11 mouse cellular contexts compared by ENCODE assay signal in genomic region chr10:77272980-77273730, GRCm38 (mm10). TPM values are rescaled to one million over a fixed set of nuclear protein-coding genes. Genes with fewer than 3 reads are reported as not detected.
DNase-seq lines count a peak whose midpoint lies in the region; ATAC-seq and TF ChIP-seq lines count a peak whose summit lies in the region.
"Had no signal": no experiment of that assay in that cellular context is flagged by ENCODE, and none has a peak within 500 bp of the region (broad histone marks: within the 10 kb centered on the region; RNA-seq: fewer than 3 reads in every experiment).

No protein-coding gene starts in this region.

- ATAC-seq in forebrain, embryonic 16.5 days, result 0 out of 2 replicates have a peak, but pooled peaks have one; percentile 50
- no peak for ATAC-seq in forebrain, embryonic 13.5 days
- ATAC-seq: intestine, embryonic 15.5 days had no signal

- H3K27ac ChIP-seq in forebrain, embryonic 16.5 days (ENCODE audit: low read length), result no peak overlapping the region
- no peak overlapping the region for H3K27ac ChIP-seq in forebrain, embryonic 13.5 days
- H3K27ac ChIP-seq: intestine, embryonic 15.5 days had no signal

- H3K4me1 ChIP-seq in forebrain, embryonic 16.5 days (replicated peaks; ENCODE audit: control insufficient read depth, insufficient read depth, low read length), result no peaks in the 10 kb centered on the region
- no peaks in the 10 kb centered on the region; the same call in 1 of the 2 replicates for H3K4me1 ChIP-seq in forebrain, embryonic 13.5 days
- H3K4me1 ChIP-seq in lung, adult 2 months (ENCODE audit: control insufficient read depth, insufficient read depth, low read length), result no peaks in the 10 kb centered on the region

- TF ChIP-seq POLR2A in lung, adult 2 months (IDR thresholded peaks at IDR 0.05; ENCODE audit: borderline replicate concordance, extremely low read depth, low read depth, low read length), result no peak

- H3K36me3 ChIP-seq in forebrain, embryonic 16.5 days (ENCODE audit: control insufficient read depth, insufficient read depth), result peaks cover 13% of the 10 kb centered on the region
- peaks cover 26% of the 10 kb centered on the region for H3K36me3 ChIP-seq in forebrain, embryonic 13.5 days (ENCODE audit: poor library complexity, severe bottlenecking)

- WGBS in forebrain, embryonic 16.5 days, result 46% methylated on average over 11 of the region's 11 CpGs
- 51% methylated on average over 11 of the region's 11 CpGs for WGBS in forebrain, embryonic 13.5 days
- 62% methylated on average over 11 of the region's 11 CpGs for WGBS in lung, adult 2 months

- no peak overlapping the region for H3K4me2 ChIP-seq in forebrain, embryonic 16.5 days (ENCODE audit: low read length)
- H3K4me2 ChIP-seq in forebrain, embryonic 13.5 days, result no peak overlapping the region
- H3K4me2 ChIP-seq: heart, embryonic 11.5 days; intestine, embryonic 15.5 days had no signal

- TF ChIP-seq CTCF in lung, adult 2 months (IDR thresholded peaks at IDR 0.05; ENCODE audit: insufficient read depth, low read length), result no peak

- H3K4me3 ChIP-seq in forebrain, embryonic 16.5 days (replicated peaks; ENCODE audit: low read length), result no peak overlapping the region
- no peak overlapping the region for H3K4me3 ChIP-seq in forebrain, embryonic 13.5 days
- no peak overlapping the region for H3K4me3 ChIP-seq in lung, adult 2 months (replicated peaks; ENCODE audit: extremely low read depth, low read depth, low read length)
- H3K4me3 ChIP-seq: intestine, embryonic 15.5 days had no signal

- DNase-seq in CD4-positive helper T cell, adult 2 months (ENCODE audit: low read depth, low spot score), result peak; percentile 58
- peak; percentile 80 for DNase-seq in ZHBTc4 (ENCODE audit: low read depth, low spot score)
- DNase-seq in cerebellum, postnatal 14 days, result peak; percentile 89 to 94
- no peak for DNase-seq in kidney, postnatal 14 days
- no peak for DNase-seq in lung, postnatal 14 days
- DNase-seq in lung, adult 2 months, result no peak
- DNase-seq: thymus, adult 2 months had no signal

- no peaks in the 10 kb centered on the region for H3K9me3 ChIP-seq in forebrain, embryonic 16.5 days (ENCODE audit: control insufficient read depth, low read length)
- H3K9me3 ChIP-seq in forebrain, embryonic 13.5 days (replicated peaks), result no peaks in the 10 kb centered on the region
- H3K9me3 ChIP-seq: intestine, embryonic 15.5 days had no signal

- no peak overlapping the region for H3K9ac ChIP-seq in forebrain, embryonic 16.5 days (replicated peaks; ENCODE audit: low read depth, low read length)
- no peak overlapping the region for H3K9ac ChIP-seq in forebrain, embryonic 13.5 days
- H3K9ac ChIP-seq: intestine, embryonic 15.5 days had no signal

- H3K27me3 ChIP-seq in forebrain, embryonic 16.5 days (replicated peaks; ENCODE audit: control insufficient read depth, insufficient read depth, low read length), result no peaks in the 10 kb centered on the region
- H3K27me3 ChIP-seq in forebrain, embryonic 13.5 days, result no peaks in the 10 kb centered on the region
- H3K27me3 ChIP-seq: intestine, embryonic 15.5 days had no signal

RNA-seq across cellular contexts. Expression of gene Pofut2, which starts 14.1 kb away (rescaled TPM):
- 47.3 and 50.5 TPM in 2 replicates for polyA plus RNA-seq in forebrain, embryonic 16.5 days (2015; fragmentation: Nextera tagmentation; extraction: Ambion mirVana)
- 46.6 and 52.8 TPM in 2 replicates for polyA plus RNA-seq in forebrain, embryonic 13.5 days (2015; fragmentation: Nextera tagmentation; extraction: Ambion mirVana)
- 81.3 and 81.6 TPM in 2 replicates for polyA plus RNA-seq in lung, adult 2 months (2012; rRNA removed)

Comparison
In these comparisons a context has a peak if more than half of its experiments do, and no peak if none do; other contexts are left out.
1. DNase-seq: peak in CD4-positive helper T cell, adult 2 months (single experiment), ZHBTc4 (single experiment) and cerebellum, postnatal 14 days (2 of 2); none in kidney, postnatal 14 days (single experiment), lung, postnatal 14 days (single experiment) and lung, adult 2 months (single experiment).